Mouse (Mus musculus) adrenal gland, adult 8-10 months (tissue): Measurements from ENCODE around the gene Plekhn1. TPM values are rescaled to one million over a fixed set of nuclear protein-coding genes. Genes with fewer than 3 reads are reported as not detected.

Source experiments
- DNase-seq: peaks from one replicate; pipeline ENCODE4 v3.0.0; 2022
- total RNA-seq, 4 experiments: library from RNA; stranded (reverse); gene quantifications; 2 replicates each; pipeline ENCODE4 v1.2.4; 2022

Gene Plekhn1
- total RNA-seq: 10 to 100 TPM; 23.8 to 44.1 (median 32.9) TPM

DNA sequence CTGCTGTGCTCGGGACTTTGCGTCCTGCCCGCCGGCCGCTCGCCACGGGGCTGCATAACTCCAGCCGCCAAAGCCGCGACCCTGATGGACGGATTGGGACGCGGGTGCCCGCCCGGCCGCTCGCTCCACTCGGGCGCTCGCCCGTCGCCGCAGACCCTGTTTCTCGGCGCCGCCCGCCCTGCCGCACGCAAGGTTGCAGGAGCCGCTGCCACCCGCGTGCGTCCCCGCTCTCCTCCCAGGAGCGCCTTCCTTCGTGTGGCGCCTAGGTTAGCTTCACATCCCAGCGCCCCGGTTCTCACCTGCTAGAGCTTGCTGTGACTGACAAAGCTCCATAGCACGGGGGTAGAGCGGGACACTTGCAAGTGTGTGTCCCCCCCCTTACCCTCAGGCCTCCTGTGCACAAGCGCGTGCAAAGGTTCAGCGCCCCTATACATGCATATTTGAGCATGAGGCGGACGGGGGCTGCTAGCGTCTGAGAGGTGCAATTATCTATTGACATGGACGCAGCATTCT, at the start of gene Plekhn1:
Plekhn1 (minus strand) TSS at position 157 of the 513 bp plus-strand sequence.
- DNase-seq: peak; percentile 49

GRCm38 (mm10) chr4:156255078-156255839, 20.6 kb upstream of the Plekhn1 start, which contains the start of gene Samd11:
TSS of gene Samd11 (minus strand) at chr4:156255657.
- DNase-seq: no peak

- DNase-seq: no peak
Observed at GRCm38 (mm10) chr4:156254361-156255077, 19.9 kb upstream of the Plekhn1 start.

GRCm38 (mm10) chr4:156253043-156253442, 18.4 kb upstream of the Plekhn1 start:
- DNase-seq: no peak

DNA sequence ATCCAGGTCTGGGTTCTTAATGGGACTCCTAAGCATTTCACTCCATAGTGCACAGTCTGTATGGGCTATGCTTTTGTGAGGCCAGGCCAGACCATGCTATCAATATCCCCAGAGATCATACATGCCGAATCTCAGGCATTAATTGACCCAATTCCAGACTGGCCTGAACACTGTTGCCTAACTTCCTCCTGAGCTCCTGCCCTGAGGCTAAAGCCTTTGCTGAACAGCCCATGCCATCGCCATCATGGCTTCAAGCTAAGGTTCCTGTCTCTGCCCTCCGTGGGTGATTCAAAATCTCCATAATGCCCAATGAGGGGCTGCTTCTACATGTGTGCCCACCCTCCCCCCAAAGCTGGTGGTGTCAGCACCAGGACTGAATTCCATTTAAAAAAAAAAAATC, 18.0 kb upstream of the Plekhn1 start:
- no peak for DNase-seq

DNA sequence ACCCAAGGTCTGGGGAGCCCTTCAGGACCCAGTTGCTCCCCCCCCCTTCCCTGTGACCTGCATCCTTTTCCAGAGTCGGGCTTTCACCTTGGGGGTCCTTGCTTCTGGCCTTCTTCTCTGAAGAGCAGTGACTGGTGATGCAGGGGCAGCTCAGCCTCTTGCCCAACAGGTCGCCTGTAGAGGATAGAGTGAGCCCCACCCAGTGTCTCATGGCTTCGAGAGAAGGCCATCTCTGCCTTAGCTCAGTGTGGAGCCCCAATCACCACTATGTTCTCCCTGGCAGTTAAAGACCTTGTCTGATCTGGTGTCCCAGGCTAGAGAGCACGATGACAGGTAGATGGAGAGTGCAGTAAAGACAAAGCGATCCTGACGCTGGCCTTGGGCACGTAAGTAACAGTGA, 17.5 kb upstream of the Plekhn1 start:
- DNase-seq: no peak

DNA sequence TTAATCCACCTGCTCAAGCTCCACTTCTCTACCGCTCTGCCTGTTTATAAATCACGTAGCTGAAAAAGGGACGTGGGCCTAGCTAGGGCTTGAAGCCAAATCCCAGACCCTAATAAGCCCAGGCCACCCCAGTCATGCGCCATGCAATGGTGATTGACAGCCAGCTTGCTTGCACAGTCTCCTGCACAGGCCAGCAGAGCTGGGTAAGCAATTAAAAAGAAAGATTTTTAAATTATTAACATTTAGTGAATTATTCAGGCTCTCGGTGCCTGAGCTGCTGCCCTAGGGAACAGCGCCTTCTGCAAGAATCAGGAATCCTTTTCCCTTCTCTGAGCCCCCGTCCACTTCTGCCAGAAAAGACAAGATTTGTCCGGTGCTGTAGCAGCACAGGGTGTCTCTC, 16.4 kb upstream of the Plekhn1 start:
- DNase-seq: no peak

DNA sequence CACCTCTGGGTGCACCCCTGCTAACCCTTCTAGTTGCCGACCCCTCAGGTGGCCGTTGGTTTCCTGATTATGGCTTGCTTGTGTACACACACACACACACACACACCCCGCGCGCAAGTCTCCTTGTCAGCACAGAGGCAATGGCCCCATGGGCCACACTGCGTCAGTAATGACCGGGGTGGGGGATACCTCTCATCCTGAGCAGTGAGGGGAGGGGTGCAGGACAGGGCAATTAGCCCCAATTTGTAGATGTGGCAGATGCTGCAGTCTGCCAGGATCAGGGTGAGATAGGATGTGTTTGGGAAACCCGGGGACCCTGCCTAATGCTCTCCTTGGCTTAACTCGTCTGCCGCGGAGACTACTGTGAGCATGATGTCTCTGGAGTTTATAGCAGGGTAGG, 14.9 kb upstream of the Plekhn1 start:
- no peak for DNase-seq

DNA sequence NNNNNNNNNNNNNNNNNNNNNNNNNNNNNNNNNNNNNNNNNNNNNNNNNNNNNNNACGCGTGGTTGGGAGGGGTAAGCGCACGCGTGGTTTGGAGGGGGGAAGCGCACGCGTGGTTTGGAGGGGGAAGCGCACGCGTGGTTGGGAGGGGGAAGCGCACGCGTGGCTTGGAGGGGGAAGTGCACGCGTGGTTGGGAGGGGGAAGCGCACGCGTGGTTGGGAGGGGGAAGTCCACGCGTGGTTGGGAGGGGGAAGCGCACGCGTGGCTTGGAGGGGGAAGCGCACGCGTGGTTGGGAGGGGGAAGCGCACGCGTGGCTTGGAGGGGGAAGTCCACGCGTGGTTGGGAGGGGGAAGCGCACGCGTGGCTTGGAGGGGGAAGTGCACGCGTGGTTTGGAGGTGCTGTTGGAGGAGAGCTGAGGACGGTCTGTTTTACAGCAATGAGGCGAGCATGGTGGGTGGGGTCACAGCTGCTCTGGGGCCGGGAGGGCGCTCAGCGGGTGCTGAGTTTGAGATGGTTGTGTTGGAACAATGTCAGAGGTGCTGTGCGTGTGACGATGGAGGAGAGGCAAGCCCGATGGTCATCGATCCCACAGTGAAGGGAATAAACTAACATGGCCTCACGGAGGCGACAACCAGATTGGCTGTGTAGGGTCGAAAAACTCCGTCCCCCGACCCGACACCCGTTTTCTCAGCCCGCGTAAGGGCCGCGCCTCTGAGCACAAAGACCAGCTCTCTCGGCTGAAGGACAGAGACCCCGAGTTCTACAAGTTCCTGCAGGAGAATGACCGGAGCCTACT, 2.2 kb upstream of the Plekhn1 start:
- no peak for DNase-seq

DNA sequence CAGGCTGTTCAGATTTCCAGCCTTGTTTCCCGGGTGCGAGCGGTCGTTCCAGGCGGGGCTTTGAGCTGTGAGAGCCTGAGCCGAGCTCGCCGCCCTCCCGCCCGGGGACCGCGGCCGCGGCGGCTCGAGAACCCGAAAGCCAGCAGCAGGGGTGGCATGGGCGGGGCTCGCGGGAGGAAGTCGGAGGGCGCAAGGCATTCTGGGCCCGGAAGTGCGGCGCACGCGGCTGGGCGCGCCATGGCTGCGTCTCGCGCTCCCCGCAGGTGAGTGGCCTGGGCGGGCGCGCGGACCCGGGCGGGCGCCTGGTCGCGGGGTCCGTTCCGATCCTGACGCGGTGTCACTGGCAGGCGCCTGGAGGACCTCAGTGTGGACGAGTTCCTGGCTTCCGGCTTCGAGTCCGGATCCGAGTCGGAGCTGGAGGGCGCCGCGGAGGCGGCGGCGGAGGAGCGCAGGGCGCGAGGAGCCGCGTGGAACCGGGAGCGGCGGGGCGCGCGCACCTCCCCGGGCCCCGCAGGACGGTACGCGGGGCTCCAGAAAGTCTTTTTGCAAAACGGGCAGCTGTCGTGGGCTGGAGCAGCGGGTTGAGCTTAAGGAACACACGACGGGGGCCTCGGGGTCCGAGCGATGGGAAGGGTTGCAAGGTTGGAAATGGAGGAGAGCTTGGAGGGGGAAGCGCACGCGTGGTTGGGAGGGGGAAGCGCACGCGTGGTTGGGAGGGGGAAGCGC, 1.3 kb upstream of the Plekhn1 start, which contains the start of gene Noc2l:
Noc2l (plus strand) TSS at position 203 of the 726 bp plus-strand sequence.
- DNase-seq: peak; percentile 85

DNA sequence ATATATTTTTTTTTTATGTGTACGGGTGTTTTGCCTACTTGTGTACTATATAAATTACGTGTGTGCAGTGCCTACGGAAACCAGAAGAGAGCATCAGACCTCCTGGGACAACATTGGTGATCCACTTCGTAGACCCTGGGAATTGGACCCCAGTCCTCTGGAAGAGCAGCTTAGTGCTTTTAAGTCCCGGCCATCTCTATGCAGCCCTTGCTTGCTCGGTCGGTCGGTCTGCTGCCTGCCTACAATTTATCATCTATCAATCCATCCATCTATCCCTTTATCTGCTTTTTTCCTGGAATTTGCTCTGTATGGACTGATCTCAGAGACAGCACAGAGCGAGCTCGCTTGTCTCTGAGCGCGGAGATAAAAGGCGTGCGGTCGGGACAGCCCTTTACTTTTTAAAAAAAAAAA, 708 bp upstream of the Plekhn1 start:
- DNase-seq: no peak

- no peak for DNase-seq
Observed at GRCm38 (mm10) chr4:156234021-156234501, 596 bp downstream of the Plekhn1 start.

DNA sequence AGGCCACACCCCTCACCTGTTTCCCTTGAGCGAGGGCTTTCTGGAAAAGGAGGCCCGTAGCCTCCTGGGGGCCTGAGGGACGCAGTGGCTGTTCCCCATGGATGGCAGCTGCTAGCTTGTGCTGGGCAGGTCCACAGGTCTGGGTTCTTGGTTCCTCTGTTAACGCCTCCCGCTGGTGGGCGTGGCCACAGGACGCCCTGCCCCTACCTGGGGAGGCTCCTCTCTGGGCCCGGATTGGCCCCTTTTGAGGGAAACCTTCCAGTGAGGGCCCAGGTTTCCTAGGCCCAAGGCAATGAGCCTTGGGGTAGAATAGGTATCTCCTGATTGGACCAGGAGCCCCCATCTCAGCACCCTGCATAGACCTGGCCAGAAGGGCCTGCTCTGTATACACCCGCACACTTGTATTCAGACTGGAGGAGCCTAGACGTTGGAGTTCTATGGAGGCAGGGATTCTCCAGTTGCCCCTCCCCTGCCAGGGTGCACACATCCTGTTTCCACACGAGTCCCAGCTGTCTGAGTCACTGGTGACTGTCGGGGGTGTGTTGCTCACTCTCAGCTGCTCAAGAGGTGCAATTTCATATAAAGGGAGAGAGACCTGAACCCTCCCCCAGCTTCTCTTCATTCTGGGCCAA, 6.1 kb downstream of the Plekhn1 start:
- no peak for DNase-seq

DNA sequence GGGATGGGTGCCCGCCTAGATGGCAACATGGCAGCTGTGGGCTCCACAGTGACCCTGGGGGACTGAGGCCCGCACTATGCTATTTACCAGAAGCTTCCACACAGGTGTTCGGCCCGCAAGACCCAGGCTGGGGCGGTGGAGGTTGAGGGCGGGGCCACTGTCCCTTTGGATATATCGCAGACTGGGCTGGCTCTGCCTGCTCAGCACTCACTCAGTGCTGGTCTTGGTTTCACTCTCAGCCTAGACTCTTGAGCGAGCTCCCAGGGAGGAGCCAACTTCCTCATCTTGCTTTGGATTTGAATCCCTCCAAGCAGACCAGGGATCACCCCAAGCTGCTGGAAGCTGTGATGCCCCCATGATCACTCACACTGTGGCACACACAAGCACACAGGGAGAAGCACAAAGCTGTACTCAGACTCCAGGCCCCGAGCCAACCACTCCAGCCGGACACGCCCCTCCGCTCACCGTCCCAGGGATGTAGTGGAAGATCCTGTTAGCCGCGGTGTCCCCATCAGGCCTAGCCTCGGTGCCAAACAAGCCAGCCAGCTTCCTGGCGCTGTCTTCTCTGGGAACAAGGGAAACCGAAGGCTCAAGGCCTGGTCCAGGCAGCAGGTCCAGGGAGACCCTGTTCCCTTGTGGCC, 6.8 kb downstream of the Plekhn1 start:
- DNase-seq: no peak

GRCm38 (mm10) chr4:156224276-156224675, 10.4 kb downstream of the Plekhn1 start:
- DNase-seq: no peak

- no peak for DNase-seq
Observed at GRCm38 (mm10) chr4:156219936-156220335, 14.7 kb downstream of the Plekhn1 start.

DNA sequence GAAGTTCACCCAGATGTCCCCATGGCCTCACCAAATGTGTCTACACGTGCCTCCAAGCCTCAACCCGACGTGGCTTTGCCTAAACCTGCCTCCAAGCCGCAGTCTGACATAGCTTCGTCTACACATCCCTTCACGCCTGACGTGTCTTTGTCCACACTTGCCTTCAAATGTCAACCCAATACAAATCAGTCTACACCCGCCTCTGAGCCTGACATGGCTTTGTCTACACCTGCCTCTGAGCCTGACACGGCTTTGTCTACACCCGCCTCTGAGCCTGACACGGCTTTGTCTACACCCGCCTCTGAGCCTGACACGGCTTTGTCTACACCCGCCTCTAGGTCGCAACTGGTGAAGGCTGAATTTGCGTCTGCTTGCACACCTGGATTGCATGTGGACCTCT, 16.8 kb downstream of the Plekhn1 start:
- no peak for DNase-seq

- no peak for DNase-seq
Observed at GRCm38 (mm10) chr4:156217022-156217669, 17.5 kb downstream of the Plekhn1 start.

GRCm38 (mm10) chr4:156216196-156216595, 18.5 kb downstream of the Plekhn1 start:
- no peak for DNase-seq

DNA sequence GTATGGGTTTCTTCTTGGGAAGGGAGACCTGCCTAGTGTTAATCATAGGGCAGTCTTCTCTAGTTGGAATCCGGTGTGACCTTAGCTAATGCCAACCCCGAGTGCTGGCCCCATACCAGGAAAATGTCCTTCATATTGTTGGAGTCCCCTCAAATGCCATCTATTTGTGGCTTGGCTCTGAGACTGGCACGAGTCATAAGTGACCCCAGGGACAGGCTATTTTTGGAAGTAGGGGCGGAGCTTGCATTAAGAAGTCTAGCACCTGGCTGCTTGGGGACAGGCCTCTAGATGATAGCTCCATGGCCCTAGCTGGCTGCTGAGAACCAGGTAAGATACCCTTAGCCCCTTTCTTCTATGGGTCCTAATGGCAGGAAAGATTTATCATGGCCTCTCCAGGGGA, 19.0 kb downstream of the Plekhn1 start, which contains the start of gene Perm1:
Perm1 (plus strand) TSS at position 220 of the 400 bp plus-strand sequence.
- DNase-seq: peak; percentile 87
